Mouse (Mus musculus): Measurements from ENCODE around the gene Ccdc27. TPM values are rescaled to one million over a fixed set of nuclear protein-coding genes. Genes with fewer than 3 reads are reported as not detected.

Ccdc27 gene
- polyA plus RNA-seq, 1 experiment from 2014 or later, result not detected

DNA sequence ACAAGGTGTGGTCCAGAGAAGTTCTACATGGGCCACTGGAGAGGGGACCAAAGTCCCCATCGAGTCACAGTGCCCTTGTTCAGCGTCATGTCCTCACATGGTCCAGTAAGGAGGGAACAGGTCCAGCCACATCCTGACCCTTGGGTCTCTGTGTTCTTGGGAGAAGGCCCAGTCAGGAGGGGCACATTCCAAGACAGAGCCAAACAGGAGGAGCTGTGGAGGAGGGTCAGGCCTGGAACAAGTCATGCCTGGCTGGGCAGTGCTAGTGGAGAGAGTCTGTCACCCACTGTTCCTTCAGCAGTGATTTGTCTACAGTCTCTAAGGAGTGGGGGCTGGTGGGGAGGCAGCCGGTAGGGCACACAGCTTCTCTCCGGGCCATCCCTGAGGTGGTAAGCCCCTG, 20.1 kb downstream of the Ccdc27 start:
- Histone ChIP-seq H3K36me3 (ENCODE audit: control insufficient read depth, insufficient read depth, low read length) (peaks cover 20% of the 10 kb centered on the region), H3K9ac (ENCODE audit: low read depth, low read length) (peak overlapping the region; percentile 38; the same call in 1 of the 2 replicates), H3K4me2 (ENCODE audit: low read depth, low read length) (0 out of 2 replicates have a peak overlapping the region, but pooled peaks have one; percentile 8), H3K4me1 (ENCODE audit: control insufficient read depth, insufficient read depth, low read length) (peaks cover 33% of the 10 kb centered on the region), H3K4me3 (ENCODE audit: low read length) (no peak overlapping the region), H3K27me3 (replicated peaks; ENCODE audit: control insufficient read depth, insufficient read depth, low read length) (no peaks in the 10 kb centered on the region), H3K9me3 (ENCODE audit: control insufficient read depth, low read length) (no peaks in the 10 kb centered on the region), H3K27ac (ENCODE audit: low read length) (peak overlapping the region; percentile 53; the same call in 1 of the 2 replicates)
- 63% methylated on average over 4 of the region's 4 CpGs for WGBS
- ATAC-seq, result no peak

DNA sequence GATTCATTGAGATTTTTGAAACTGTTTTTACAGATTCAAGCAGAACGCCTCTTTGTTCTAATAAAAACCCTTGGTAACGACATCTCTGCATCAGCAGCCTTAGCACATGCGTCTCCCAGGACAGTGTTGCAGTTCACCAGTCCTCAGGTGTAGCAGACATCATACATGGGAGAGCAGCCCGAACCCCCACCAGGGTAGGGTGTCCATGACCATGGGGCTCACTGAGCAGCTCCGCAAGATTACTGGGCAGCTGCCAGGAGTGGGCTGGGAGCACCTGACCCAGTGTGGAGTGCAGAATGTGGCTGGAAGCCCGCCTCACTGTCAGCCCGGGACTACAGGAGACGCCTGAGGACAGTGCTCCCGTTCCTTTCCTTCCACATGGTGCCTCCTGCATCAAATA, 21.0 kb downstream of the Ccdc27 start:
- Histone ChIP-seq H3K36me3 (ENCODE audit: control insufficient read depth, insufficient read depth, low read length) (peaks cover 22% of the 10 kb centered on the region), H3K9ac (ENCODE audit: low read depth, low read length) (no peak overlapping the region), H3K27ac (ENCODE audit: low read length) (no peak overlapping the region), H3K27me3 (replicated peaks; ENCODE audit: control insufficient read depth, insufficient read depth, low read length) (no peaks in the 10 kb centered on the region), H3K4me3 (ENCODE audit: low read length) (no peak overlapping the region), H3K4me1 (ENCODE audit: control insufficient read depth, insufficient read depth, low read length) (peaks cover 33% of the 10 kb centered on the region), H3K9me3 (ENCODE audit: control insufficient read depth, low read length) (no peaks in the 10 kb centered on the region), H3K4me2 (ENCODE audit: low read depth, low read length) (no peak overlapping the region)
- ATAC-seq, result no peak
- WGBS, result 85% methylated on average over 9 of the region's 9 CpGs

DNA sequence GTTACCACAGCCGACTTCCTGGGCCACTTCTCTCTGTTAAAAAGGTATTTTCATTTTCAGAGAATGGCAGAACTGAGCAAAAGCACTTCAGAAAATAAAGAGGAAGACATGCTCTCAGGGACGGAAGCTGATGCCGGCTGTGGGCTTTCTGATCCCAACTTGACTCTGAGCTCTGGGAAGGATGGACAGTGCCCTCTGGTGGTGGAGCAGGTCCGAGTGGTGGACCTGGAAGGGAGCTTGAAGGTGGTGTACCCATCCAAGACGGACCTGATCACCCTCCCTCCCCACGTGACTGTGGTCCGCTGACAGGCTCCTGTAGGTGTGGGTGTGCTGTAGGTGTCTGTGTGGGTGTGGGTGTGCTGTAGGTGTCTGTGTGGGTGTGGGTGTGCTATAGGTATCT, 22.9 kb downstream of the Ccdc27 start:
- Histone ChIP-seq H3K4me3 (ENCODE audit: low read length) (no peak overlapping the region), H3K27ac (ENCODE audit: low read length) (no peak overlapping the region), H3K4me2 (ENCODE audit: low read depth, low read length) (no peak overlapping the region), H3K36me3 (ENCODE audit: control insufficient read depth, insufficient read depth, low read length) (peaks cover 29% of the 10 kb centered on the region), H3K27me3 (replicated peaks; ENCODE audit: control insufficient read depth, insufficient read depth, low read length) (no peaks in the 10 kb centered on the region), H3K4me1 (ENCODE audit: control insufficient read depth, insufficient read depth, low read length) (peaks cover 27% of the 10 kb centered on the region), H3K9ac (ENCODE audit: low read depth, low read length) (no peak overlapping the region), H3K9me3 (ENCODE audit: control insufficient read depth, low read length) (no peaks in the 10 kb centered on the region)
- no peak for ATAC-seq
- 70% methylated on average over 7 of the region's 7 CpGs for WGBS

DNA sequence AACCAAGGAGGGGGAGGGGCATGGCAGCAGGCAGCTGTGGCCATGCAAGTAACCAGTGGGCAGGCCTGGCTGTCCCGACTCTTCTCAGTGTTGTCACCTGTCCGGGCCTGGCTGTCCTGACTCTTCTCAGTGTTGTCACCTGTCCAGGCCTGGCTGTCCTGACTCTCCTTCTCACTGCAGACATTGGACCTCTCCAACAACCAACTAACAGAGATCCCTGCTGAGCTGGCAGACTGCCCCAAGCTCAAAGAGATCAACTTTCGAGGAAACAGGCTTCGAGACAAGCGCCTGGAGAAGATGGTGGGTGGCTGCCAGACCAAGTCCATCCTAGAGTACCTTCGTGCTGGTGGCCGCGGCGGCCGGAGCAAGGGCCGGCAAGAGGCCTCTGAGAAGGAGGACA, 27.0 kb downstream of the Ccdc27 start:
- Histone ChIP-seq H3K27ac (ENCODE audit: low read length) (no peak overlapping the region), H3K9me3 (ENCODE audit: control insufficient read depth, low read length) (no peaks in the 10 kb centered on the region), H3K4me1 (ENCODE audit: control insufficient read depth, insufficient read depth, low read length) (peaks cover 15% of the 10 kb centered on the region), H3K4me2 (ENCODE audit: low read depth, low read length) (no peak overlapping the region), H3K9ac (ENCODE audit: low read depth, low read length) (no peak overlapping the region), H3K36me3 (ENCODE audit: control insufficient read depth, insufficient read depth, low read length) (peaks cover 21% of the 10 kb centered on the region), H3K4me3 (ENCODE audit: low read length) (no peak overlapping the region), H3K27me3 (replicated peaks; ENCODE audit: control insufficient read depth, insufficient read depth, low read length) (no peaks in the 10 kb centered on the region)
- ATAC-seq, result no peak
- WGBS, result 94% methylated on average over 11 of the region's 11 CpGs

DNA sequence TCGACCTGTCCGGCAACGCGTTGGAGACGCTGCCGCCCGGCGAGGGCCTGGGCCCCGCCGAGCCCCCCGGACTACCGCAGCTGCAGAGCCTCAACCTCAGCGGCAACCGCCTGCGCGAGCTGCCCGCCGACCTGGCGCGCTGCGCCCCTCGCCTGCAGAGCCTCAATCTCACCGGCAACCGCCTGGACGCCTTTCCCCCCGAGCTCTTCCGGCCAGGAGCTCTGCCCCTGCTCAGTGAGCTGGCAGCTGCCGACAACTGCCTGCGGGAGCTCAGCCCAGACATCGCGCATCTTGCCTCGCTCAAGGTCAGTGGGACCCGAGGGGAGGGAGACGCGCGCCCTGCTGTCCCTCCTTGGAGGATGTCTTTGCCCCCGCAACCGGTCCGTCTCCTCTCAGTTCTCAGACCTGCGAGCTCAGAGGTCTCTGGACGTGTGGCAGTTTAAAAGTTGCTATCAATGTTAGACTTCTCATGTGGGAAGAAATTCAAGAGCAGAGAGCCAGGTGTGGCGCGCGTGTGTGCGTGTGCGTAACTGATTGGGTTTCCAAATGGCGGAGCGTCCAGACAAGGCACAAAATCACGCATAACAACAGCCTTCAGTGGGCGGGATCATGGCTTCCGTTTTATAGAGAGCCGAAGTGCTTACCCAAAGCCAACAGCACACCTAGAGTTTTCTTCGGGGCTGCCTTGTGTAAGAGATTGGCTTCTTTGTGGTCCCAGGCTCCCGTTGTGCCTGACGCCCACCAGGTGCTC, 30.2 kb downstream of the Ccdc27 start:
- H3K27ac ChIP-seq (ENCODE audit: low read length), result peak overlapping the region; percentile 41
- H3K36me3 ChIP-seq (ENCODE audit: control insufficient read depth, insufficient read depth, low read length), result peaks cover 12% of the 10 kb centered on the region; the same call in 1 of the 2 replicates
- ATAC-seq, result no peak
- H3K27me3 ChIP-seq (replicated peaks; ENCODE audit: control insufficient read depth, insufficient read depth, low read length), result no peaks in the 10 kb centered on the region
- peaks cover 15% of the 10 kb centered on the region for H3K4me1 ChIP-seq (ENCODE audit: control insufficient read depth, insufficient read depth, low read length)
- H3K4me2 ChIP-seq (ENCODE audit: low read depth, low read length), result peak overlapping the region; percentile 92
- 1% methylated on average over 55 of the region's 55 CpGs for WGBS
- H3K9me3 ChIP-seq (ENCODE audit: control insufficient read depth, low read length), result no peaks in the 10 kb centered on the region
- H3K4me3 ChIP-seq (ENCODE audit: low read length), result peak overlapping the region; percentile 100
- H3K9ac ChIP-seq (ENCODE audit: low read depth, low read length), result peak overlapping the region; percentile 95

DNA sequence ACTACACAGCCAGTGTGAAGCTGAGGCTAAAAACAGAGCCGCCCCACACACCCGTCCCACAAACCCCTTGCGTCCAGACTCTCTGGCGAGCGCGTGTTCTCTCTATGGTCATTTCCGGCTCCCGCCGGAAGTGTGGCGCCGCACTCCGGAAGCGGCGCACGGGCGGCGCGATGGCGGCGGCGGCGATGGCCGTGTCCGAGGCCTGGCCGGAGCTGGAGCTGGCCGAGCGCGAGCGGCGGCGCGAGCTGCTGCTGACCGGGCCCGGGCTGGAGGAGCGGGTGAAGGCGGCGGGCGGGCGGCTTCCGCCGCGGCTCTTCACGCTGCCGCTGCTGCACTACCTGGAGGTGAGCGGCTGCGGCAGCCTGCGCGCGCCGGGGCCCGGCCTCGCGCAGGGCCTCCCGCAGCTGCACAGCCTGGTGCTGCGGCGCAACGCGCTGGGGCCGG, 30.8 kb downstream of the Ccdc27 start, which contains the start of gene Lrrc47:
Lrrc47 (plus strand) TSS at position 86 of the 444 bp plus-strand sequence.
- Histone ChIP-seq H3K36me3 (ENCODE audit: control insufficient read depth, insufficient read depth, low read length) (peaks cover 11% of the 10 kb centered on the region), H3K27ac (ENCODE audit: low read length) (peak within 1 kb of the TSS; percentile 41), H3K4me3 (ENCODE audit: low read length) (peak within 1 kb of the TSS; percentile 100), H3K9ac (ENCODE audit: low read depth, low read length) (peak within 1 kb of the TSS; percentile 95), H3K27me3 (replicated peaks; ENCODE audit: control insufficient read depth, insufficient read depth, low read length) (no peaks in the 10 kb centered on the region), H3K4me1 (ENCODE audit: control insufficient read depth, insufficient read depth, low read length) (peaks cover 15% of the 10 kb centered on the region), H3K4me2 (ENCODE audit: low read depth, low read length) (peak within 1 kb of the TSS; percentile 92), H3K9me3 (ENCODE audit: control insufficient read depth, low read length) (no peaks in the 10 kb centered on the region)
- WGBS, result under 1% methylated on average over 41 of the region's 59 CpGs
- peak; percentile 96 for ATAC-seq

DNA sequence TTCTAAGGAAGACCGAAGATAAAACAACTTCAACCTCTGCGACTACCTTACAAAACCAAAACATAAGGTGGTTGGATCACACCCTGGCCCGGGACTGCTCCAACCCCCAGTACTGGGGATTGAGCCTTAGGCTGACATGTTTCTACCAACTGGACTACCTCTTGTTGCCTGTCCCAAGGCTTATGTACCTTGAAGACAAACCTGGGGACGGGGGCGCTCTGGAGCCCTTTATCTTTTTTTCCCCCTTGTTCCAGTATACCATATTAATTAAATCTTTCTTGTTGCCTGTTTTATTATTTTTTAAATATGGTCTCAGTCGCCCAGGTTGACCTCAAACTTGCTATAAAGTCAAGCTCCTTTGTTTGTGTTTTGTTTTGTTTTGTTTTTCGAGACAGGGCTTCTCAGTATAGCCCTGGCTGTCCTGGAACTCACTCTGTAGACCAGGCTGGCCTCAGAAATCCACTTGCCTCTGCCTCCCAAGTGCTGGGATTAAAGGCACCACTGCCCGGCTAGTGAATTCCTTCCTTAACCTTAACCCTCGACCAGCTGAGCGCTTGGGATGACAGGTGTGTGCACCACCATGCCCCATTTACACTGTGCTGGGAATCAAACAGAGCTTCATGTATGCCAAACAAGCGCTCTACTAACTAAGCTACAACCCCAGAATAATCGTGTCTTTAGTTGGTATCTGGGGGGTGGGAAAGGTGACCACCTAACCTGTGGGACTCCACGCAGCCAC, 31.4 kb downstream of the Ccdc27 start:
- H3K4me2 ChIP-seq (ENCODE audit: low read depth, low read length), result peak overlapping the region; percentile 64
- H3K27ac ChIP-seq (ENCODE audit: low read length), result no peak overlapping the region
- no peaks in the 10 kb centered on the region for H3K27me3 ChIP-seq (replicated peaks; ENCODE audit: control insufficient read depth, insufficient read depth, low read length)
- peaks cover 11% of the 10 kb centered on the region for H3K36me3 ChIP-seq (ENCODE audit: control insufficient read depth, insufficient read depth, low read length)
- ATAC-seq, result peak; percentile 66
- H3K9me3 ChIP-seq (ENCODE audit: control insufficient read depth, low read length), result no peaks in the 10 kb centered on the region
- H3K4me1 ChIP-seq (ENCODE audit: control insufficient read depth, insufficient read depth, low read length), result peaks cover 15% of the 10 kb centered on the region
- WGBS, result 28% methylated on average over 13 of the region's 13 CpGs
- peak overlapping the region; percentile 100 for H3K4me3 ChIP-seq (ENCODE audit: low read length)
- peak overlapping the region; percentile 95 for H3K9ac ChIP-seq (ENCODE audit: low read depth, low read length)

DNA sequence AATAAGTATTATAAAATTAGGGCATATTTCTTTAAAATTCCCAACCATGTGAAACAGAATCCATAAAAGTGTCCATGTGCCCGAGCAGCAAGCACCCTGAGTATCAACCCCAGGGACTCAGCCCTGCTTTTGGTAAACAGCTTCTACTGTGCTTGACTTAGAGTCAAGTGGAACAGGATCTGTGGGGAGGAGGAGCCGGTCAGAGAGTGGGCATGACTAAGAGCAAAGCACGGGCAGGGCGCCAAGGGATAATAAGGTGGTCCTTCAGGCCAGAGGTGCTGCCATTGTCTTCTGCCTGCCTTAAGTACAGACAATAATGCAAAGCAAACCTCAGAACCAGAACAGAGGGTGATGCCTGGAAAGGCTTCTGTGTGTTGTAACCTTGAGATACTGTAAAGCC, 34.7 kb downstream of the Ccdc27 start:
- ATAC-seq, result no peak
- Histone ChIP-seq H3K9ac (ENCODE audit: low read depth, low read length) (no peak overlapping the region), H3K9me3 (ENCODE audit: control insufficient read depth, low read length) (no peaks in the 10 kb centered on the region), H3K36me3 (ENCODE audit: control insufficient read depth, insufficient read depth, low read length) (peaks cover 4% of the 10 kb centered on the region), H3K4me1 (ENCODE audit: control insufficient read depth, insufficient read depth, low read length) (peaks cover 3% of the 10 kb centered on the region), H3K4me3 (ENCODE audit: low read length) (no peak overlapping the region), H3K27me3 (replicated peaks; ENCODE audit: control insufficient read depth, insufficient read depth, low read length) (no peaks in the 10 kb centered on the region), H3K27ac (ENCODE audit: low read length) (no peak overlapping the region), H3K4me2 (ENCODE audit: low read depth, low read length) (no peak overlapping the region)
- 73% methylated on average over 4 of the region's 4 CpGs for WGBS

DNA sequence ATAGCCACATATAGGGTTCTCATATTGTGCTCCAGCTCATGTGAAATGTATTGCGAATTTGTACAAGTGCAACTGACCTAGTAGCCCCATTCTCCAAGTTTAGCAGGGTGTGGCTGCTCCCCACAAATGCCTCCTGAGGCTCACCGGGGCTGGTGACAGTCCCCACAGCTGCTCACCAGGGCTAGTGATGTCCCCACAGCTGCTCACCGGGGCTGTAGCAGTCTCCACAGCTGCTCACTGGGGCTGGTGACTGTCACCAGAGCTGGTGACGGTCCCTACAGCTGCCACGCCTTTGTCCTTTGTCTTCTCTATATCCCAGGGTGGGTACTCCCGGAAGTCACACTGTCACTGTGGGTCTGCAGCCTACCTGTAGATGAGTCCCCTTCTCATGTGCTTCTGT, 36.2 kb downstream of the Ccdc27 start:
- Histone ChIP-seq H3K9ac (ENCODE audit: low read depth, low read length) (no peak overlapping the region), H3K27ac (ENCODE audit: low read length) (no peak overlapping the region), H3K36me3 (ENCODE audit: control insufficient read depth, insufficient read depth, low read length) (peaks cover 11% of the 10 kb centered on the region), H3K27me3 (replicated peaks; ENCODE audit: control insufficient read depth, insufficient read depth, low read length) (no peaks in the 10 kb centered on the region), H3K4me1 (ENCODE audit: control insufficient read depth, insufficient read depth, low read length) (no peaks in the 10 kb centered on the region), H3K4me3 (ENCODE audit: low read length) (no peak overlapping the region), H3K9me3 (ENCODE audit: control insufficient read depth, low read length) (no peaks in the 10 kb centered on the region), H3K4me2 (ENCODE audit: low read depth, low read length) (no peak overlapping the region)
- 90% methylated on average over 6 of the region's 6 CpGs for WGBS
- no peak for ATAC-seq
